Mouse (Mus musculus) G1E (cell line): ENCODE data around the gene Sertad4.

Source experiments
- CTCF ChIP-seq: IDR thresholded peaks from 2 replicates; pipeline ENCODE4 v1.5.1; 2012; ENCODE audit warnings: low read depth, low read length, inconsistent platforms, mixed read lengths
- GATA1 ChIP-seq: IDR thresholded peaks from 2 replicates; pipeline ENCODE4 v1.6.1; 2012; ENCODE audit warnings: borderline replicate concordance, low read length, inconsistent platforms, mixed read lengths
- POLR2AphosphoS5 ChIP-seq: IDR thresholded peaks from 2 replicates; pipeline ENCODE4 v1.6.1; 2012; ENCODE audit warnings: low read depth, low read length, inconsistent platforms; ENCODE audit not compliant: insufficient replicate concordance
- TAL1 ChIP-seq: conservative IDR thresholded peaks from 2 replicates; pipeline ENCODE4 v1.6.1; 2012; ENCODE audit warnings: low read depth, low read length, inconsistent platforms, mixed read lengths

GRCm38 (mm10) chr1:192856931-192857330 is 1.4 kb upstream of the Sertad4 start:
- no peak for TF ChIP-seq CTCF
- TF ChIP-seq GATA1, result no peak
- no peak for TF ChIP-seq TAL1
- no peak for TF ChIP-seq POLR2AphosphoS5
